Mouse (Mus musculus) lung, postnatal 0 days (tissue): ENCODE measurements at regions not wholly inside any gene's neighbourhood (a gene's known extent, or its start where the extent isn't known, plus 50 kb on each side); places are given as distances from the start of the nearest gene placed in this dataset.

Source experiments
- CTCF ChIP-seq: IDR thresholded peaks from 2 replicates; pipeline ENCODE4 v1.5.1; 2016; ENCODE audit warnings: antibody characterized with exemption, mild to moderate bottlenecking
- EP300 ChIP-seq: IDR thresholded peaks from 2 replicates; pipeline ENCODE4 v1.6.1; 2016; ENCODE audit warnings: antibody characterized with exemption, mild to moderate bottlenecking, control low read depth

DNA sequence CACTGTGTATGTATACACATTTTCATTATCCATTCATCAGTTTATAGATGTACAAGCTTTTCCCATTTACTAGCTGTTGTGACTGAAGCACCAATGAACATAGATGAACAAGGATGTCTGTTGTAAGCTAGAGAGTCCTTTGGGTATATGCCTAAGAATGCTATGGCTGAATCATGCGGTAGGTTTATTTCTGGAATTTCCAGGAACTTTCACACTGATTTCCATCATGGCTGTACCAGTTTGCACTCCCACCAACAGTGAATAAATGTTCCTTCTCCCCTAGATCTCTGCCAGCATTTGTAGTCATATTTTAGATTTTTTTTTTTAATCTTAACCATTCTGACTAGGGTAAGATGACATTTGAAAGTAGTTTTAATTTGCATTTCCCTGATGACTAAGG, 119.2 kb upstream of the Ly86 start:
- TF ChIP-seq CTCF (no peak), EP300 (no peak)
